Mouse (Mus musculus): ENCODE measurements around the gene Nudt8.
"Not testable (repeated sequence)": the region's sequence is repeated elsewhere in the genome, so short reads cannot be mapped to it uniquely, and the experiment has no call there.

- TF ChIP-seq TAL1, GATA1 (IDR thresholded peaks at IDR 0.05; ENCODE audit: low read length): not testable (repeated sequence)
These were observed 40.6 kb downstream of the Nudt8 start for GRCm38 (mm10) chr19:4040941-4041340.
